Mouse (Mus musculus) CH12.LX (cell line): ENCODE results near the gene Sf3a2.

Experiments used
- POLR2A ChIP-seq: IDR thresholded peaks from 2 replicates; pipeline ENCODE4 v1.6.1; 2011; ENCODE audit warnings: low read depth, mild to moderate bottlenecking, improper control_type of control experiment, low read length
- ZNF384 ChIP-seq: IDR thresholded peaks from 2 replicates; pipeline ENCODE4 v1.6.1; 2012; ENCODE audit warnings: low read depth, low read length, improper control_type of control experiment, inconsistent platforms

DNA sequence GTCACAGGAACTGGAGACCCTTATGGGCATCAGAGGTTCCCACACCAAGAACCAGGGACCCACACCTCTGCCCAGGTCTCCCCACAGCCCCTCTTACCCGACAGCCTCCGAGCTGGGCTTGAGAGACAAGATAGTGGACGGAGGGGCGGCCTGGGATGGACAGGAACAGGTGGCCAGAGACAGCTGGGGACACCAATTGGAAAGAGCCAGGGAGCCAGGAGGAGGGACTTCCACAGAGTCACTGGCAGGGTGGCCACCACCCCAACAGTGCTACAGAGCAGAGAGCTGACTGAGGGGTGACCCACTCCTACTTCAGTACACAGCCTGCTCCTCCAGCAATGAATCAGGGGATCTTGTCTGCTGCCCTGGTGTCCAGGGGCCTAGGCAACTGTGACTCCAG is 15.4 kb downstream of the Sf3a2 start, which contains the start of gene Jsrp1:
- TF ChIP-seq POLR2A (no peak), ZNF384 (no peak)
